Mouse (Mus musculus) right cerebral cortex, postnatal 10 days (tissue): Measurements from ENCODE around the gene 4933428G20Rik.

Experiments
- DNase-seq, 2 experiments: peaks; one replicate each; pipeline ENCODE4 v3.0.0; 2021; ENCODE audit warnings: low spot score in 2 of 2

Gene 4933428G20Rik

DNA sequence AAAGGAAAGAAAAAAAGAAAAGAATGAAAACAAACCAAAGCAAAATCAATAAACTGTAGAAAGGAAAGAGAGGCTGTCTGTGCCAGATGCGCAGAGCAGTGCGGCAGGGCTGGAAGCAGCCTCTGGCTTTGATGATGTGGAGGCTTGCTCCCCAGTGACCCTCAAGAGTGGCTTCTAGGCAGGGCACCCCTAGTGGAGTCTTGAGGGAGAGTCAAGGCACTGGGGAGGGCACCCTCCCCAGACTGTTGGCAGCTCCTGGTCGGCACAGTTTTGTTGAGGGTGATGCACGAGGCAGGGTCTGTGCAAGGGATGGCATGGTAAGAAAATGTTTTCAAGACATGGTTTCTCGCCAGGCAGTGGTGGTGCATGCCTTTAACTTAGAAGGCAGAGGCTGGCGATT is 37.6 kb downstream of the 4933428G20Rik start:
- DNase-seq = no peak

DNA sequence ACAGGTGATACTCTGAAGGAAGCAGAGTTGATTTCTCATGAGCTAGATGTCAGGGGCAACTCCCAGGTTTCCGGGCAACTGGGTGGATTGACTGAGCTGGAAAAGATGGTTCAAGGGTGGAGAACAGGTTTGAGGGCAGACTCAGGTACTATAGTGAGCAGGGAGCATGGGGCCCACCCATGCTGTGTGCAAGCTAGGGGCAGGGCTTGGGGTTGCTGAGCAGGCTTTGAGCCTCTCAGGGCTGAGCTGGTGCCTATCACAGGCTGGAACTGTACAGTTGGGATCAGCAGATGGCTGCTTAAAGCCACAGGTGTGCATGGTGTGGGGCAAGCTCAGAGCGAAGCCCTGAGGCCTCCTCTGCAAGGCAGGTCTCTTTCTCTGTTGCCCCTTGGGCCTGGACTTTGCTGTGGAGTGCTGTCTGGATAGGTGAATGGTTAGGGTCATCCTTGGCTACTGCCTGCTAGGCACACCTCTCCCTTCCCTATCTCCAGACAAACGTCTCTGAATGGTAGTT is 38.8 kb downstream of the 4933428G20Rik start:
- DNase-seq = no peak

DNA sequence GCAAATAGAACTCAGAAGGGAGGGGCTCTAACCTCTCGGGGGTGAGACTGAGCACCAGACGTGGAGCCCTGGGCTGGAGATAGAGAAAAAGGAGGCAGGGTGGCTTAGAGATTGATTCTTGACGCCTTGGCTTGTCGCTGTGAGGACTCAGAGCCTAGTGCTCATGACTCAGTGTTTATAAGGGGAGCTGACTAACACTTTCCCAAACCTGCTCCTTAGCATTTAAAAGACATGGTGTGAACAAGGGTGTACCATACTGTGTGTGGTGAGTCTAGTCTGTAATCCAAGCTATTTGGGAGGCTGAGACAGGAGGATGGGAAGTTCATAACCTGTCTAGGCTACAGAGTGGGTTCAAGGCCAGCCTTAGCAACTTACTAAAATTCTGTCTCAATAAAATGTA is 43.0 kb downstream of the 4933428G20Rik start:
- no peak for DNase-seq

DNA sequence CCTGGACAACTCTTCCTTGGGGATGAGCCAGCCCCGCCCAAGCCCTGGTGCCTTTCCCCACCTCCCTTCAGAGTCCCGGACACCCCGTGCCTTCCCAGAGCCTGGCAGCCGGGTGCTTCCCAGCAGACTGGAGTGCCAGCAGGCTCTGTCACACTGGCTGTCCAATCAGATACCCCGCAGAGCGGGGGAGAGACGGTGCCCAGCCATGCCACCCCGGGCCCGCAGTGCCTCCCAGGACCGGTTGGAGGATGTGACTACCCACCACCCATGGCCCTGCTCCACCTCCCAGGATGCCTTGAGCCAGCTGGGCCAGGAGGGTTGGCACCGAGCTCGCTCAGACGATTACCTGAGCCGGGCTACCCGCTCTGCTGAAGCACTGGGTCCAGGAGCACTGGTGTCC is 48.5 kb downstream of the 4933428G20Rik start:
- no peak for DNase-seq

GRCm38 (mm10) chr11:97450305-97450922 is 49.7 kb downstream of the 4933428G20Rik start:
- peak in 1 of 2 experiments; percentile 57 for DNase-seq

DNA sequence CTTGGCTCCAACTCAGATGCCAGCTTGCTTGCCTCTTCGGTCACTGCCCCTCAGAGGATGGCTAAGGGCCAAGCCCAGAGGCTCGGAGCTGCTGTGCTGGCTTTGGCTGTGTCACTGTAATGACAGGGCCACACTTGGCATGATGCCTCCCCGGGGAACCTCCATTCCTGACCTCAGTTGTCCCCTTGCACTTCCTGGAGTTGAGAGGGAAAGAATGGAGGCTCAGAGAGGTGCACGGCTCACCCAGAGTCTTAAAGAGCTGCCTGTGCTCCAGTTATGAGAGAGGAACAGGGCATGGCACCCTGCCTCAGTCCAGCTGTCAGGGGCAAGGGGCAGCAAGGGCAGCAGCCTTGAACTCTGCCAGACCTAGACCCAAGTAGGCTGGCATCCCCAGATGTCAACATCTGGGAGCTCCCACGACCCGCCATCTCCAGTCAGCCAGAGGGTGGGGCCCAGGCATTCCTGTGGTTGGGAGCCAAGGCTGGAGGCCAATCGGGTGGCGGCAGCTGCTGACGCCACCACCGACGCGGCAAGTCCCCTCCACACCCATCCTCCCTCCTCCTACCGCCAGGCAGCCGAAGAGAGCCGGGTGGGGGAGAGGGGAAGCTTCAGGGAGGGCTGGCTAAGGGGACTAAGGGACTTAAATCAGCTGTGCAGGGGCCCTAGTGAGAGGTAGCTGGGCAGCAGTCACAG is 50.4 kb downstream of the 4933428G20Rik start:
- peak; percentile 90 to 91 for DNase-seq

DNA sequence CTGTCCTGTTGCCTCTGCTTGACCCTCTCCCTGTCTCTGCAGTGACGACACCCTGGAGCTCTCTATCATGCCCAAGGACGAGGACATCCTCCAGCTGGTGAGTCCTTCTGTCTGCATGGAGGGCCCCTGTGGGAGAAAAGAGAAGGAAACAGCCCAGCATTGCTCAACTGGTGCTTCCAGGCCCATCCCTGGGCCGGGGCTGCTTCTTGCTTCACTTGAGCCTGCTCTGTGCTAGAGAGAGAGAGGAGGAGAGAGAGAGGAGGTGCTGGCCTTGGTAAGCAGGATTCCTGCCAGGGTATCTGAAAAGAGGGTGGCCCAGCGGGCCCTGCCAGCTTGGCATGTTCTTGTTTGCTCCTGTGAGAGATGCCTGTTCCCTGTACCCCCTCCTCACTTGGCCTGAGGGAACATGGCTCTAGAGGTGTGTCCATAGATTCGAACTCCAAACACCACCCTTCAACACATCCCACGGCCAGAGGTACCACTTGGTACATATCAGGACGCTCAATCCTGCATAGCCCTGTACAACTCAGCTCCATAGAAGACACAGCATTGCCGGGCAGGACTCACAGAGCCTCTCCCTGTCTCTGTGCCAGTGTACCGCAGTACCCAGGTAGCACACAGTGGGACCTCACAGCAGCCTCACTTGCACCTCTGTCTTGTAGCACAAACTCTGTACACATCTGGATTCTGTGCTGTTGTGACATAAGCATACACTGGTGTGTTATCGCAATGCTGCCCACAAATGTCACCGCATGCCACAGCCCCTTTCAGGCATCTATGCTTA is 51.3 kb downstream of the 4933428G20Rik start:
- no peak for DNase-seq

GRCm38 (mm10) chr11:97447979-97448378 is 52.2 kb downstream of the 4933428G20Rik start:
- DNase-seq = no peak

- DNase-seq = no peak
Observed at GRCm38 (mm10) chr11:97445999-97446511, 54.1 kb downstream of the 4933428G20Rik start.

- DNase-seq = no peak
Observed at GRCm38 (mm10) chr11:97445596-97445995, 54.5 kb downstream of the 4933428G20Rik start.

- DNase-seq = no peak
Observed at GRCm38 (mm10) chr11:97442891-97443675, 57.1 kb downstream of the 4933428G20Rik start.

DNA sequence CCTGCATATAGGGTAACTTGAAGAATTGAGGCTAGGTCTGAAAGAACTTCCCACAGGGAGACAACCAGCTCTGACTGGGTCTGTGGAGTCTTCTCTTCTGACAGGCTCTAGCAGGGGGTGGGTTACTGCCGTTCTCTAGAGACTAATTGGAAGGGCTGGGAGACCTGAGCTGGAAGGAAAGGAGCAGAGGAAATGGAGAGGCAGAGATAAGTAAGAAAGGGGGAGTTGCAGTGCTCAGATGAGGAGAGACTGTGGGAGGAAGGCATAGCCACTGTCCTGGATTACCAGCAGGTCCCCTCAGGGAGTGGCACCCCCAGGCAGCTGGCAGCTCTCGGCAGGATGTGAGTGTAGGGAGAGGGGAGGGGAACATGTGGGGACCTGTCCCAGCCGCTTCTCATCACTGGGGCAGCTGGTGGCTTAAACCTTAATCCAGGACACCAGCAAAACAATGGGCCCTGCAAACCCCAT is 58.4 kb downstream of the 4933428G20Rik start:
- no peak for DNase-seq

- DNase-seq = peak in 1 of 2 experiments; percentile 68
Observed at GRCm38 (mm10) chr11:97441036-97441657, 59.0 kb downstream of the 4933428G20Rik start.
